Mouse (Mus musculus) kidney, adult 18-20 months (tissue): ENCODE measurements around the gene Egln2.
A peak's percentile ranks its signal among the peaks of the same experiment; 100 is the strongest.

ENCODE experiments used
- DNase-seq: peaks from one replicate; pipeline ENCODE4 v3.0.0; 2021

The Egln2 gene

DNA sequence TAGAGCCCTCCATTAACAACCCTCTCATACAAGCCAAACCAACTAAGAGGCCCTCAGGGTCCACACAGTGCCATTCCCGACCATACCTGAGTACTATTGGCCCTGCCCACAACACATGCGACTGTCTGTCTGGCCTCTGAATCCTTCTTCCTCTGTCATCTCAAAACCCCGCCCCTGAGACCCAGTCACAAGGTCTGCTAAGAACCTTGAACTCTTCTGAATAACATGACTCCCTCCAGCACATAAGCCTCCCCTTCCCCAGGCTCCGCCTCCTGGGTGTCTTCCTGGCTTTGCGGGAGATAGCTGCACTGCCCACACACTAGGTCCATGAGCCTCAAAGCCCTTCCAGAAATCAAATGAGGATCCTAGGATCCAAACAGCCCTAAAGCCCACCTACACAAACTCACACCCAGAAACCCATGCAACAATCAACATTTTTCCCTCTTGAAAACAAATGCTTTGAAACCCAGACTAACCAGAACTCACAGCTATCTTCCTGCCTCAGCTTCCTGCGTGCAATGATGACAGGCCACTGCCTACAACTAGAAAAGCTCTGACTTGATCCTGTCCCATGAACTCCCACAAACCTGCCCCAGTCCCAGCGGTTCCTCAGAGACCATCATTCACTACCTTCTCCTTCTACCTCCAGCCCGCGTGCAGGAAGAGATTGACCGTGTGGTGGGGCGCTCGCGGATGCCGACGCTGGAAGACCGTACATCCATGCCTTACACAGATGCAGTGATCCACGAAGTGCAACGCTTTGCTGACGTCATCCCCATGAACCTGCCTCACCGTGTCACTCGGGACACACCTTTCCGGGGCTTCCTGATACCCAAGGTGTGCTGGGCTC is 35.9 kb downstream of the Egln2 start:
- DNase-seq, result peak; percentile 40

DNA sequence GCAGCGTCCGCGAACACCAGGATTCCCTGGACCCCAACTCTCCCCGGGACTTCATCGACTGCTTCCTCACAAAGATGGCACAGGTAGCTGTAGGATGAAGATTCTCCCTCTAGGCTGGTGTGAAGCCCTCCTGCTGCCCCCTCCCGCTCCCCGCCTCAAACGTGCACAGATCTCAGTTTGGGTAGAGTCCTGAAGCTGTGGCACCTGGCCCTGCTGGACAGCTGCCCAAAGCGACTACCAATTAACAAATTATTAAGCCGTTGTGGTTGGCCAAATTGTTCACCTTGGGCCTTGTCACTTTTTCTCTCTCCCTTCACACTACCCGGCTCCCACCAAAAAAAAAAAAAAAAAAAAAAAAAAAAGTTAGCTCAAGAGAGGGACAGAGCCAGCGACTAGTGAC is 36.8 kb downstream of the Egln2 start:
- DNase-seq, result peak; percentile 40

DNA sequence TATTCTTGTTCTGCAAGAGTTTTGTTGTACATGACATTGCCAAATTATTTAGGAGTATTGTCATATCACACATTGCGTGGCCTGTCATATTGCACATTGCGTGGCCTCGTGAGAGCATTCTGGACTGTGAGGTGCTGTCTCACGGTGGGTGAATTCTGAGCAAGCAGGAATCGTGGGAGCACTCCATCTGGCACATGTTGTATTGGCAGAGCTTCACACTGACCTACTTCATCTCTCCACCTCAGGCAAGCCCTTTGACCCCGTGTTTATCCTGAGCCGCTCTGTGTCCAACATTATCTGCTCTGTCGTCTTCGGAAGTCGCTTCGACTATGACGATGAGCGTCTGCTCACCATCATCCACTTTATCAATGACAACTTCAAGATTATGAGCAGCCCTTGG is 37.7 kb downstream of the Egln2 start:
- no peak for DNase-seq

DNA sequence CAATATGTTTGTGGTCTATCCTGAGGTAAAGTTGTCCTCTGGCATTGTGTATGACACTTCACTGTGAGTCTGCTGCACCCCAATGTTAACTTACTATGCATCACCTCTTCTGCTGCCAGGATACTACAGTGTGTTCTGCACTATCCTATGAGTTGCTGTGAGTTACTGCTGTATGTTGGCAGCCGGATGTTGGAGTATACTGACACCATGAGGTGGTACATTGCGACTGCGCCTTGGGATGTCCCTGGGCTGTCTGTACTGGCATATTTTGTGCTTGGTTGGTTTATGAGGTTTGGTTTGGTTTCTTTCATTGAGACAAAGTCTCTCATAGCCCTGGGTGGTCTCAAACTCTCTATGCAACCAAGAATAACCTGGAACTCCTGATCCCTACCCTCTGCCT is 38.4 kb downstream of the Egln2 start:
- peak; percentile 45 for DNase-seq

DNA sequence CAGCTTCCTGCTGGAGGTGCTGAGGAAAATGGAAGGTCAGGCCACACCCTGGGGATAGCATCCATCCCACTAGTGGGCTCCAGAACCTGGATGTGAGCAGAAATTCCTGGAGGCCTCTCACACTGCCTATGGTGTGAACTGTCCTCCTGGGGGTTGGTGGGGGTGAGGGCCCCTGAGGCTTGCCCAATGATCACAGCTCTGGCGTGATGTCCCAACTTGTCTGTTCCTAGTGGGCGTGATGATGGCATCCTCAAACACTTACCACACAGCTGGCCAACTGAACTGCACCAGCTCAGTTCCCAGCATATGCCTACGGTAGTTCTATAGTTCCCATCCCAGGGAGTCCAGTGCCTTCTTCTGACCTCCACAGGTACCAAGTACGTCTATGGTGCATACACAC is 41.6 kb downstream of the Egln2 start:
- no peak for DNase-seq

DNA sequence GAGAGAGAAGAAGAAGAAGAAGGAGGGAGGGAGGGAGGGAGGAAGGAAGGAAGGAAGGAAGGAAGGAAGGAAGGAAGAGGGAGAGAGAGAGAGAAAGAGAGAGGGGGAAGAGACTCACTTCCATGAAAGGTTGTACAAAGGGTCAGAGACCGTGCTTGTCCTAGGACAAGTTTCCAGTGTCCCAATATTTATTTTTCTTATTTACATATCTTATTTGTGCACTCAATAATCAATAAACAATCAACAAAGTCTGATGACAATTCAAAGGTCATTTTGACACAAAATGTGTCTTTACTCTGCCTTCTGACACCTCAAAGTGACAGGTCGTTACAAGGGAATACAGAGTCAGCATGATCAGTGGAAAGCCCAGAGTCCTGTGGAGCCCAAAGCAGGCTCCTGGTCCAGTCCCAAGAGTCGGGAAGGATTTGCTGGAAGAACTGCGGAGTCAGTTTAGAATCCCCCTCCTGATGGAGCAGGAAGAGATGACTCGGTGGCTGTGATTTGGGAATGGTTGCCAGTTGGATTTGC is 42.2 kb downstream of the Egln2 start:
- no peak for DNase-seq

DNA sequence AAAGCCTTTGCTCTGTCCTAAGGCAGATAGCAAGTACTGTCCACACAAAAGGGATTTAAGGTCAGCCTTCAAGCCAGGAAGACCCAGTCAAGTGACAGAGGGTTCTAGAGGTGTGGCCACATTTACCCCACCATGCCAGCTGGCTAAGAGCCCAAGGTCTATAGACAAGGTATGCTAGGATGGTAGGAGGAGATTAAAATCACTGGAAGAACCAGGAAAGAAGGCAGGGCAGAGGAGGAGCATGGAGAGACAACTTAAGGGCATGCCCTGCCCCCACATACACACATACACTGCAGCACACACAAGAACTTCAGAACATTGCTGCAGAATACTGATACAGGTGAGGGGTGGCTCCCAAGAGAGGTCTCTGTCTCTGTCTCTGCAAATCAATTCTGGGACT is 46.9 kb downstream of the Egln2 start, which contains the start of gene Cyp2f2:
Cyp2f2 (plus strand) TSS at position 234 of the 400 bp plus-strand sequence.
- no peak for DNase-seq

DNA sequence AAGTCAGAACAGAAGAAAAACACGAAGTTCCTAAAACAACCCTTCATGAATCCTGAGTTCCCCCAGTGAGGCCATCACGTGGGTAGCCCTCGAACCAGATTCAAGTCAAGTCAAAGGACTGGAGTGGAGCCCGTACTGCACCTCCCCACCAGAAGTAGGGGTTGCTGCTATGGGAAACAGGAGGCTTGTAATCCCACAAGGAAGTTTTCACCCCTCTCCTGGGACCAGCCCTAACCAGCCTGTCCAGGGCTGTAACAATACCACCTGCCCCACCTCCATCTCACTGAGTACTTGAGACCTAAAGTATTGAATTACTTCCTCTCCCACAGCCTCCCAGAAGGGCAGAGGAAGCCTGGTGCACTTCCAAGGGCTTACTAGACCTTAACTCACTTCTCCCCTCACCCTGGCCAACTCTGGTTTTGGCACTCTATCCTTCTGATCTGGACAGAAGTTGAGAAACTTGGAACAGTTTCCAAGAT is 48.5 kb downstream of the Egln2 start:
- no peak for DNase-seq

DNA sequence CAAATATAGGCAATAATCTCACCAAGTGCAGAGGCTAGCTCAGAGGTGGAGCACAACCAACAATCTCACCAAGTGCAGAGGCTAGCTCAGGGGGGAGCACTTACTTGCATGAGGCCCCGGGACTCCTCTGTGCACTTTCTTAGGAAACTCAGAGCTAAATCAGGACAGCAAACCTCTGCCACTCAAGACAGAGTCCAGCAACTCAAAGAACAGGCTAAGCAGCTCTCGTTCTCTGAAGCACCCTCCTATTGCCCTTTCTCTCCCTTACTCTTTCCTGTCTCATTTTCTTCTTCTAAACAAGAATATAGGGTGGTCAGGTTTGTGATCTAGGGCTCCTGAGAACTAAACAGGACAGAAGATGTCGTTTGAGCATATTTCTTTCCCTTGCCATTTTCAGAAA is 54.6 kb downstream of the Egln2 start:
- no peak for DNase-seq

DNA sequence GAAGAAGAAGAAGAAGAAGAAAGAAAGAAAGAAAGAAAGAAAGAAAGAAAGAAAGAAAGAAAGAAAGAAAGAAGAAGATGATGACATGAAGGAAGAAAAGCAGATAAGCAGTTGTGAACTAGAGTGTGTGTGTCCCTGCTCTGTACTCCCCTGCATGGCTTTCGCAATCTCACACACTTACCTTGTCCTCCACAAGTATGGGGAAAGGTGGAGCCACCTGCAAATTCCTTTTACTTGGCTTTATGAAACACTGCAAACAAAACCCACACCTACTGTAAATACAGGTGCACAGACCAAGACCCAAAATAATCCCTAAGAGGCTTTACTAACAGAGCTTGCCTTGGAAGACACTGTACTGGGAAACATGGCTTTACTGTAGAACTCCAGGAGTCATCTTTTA is 55.6 kb downstream of the Egln2 start:
- no peak for DNase-seq

DNA sequence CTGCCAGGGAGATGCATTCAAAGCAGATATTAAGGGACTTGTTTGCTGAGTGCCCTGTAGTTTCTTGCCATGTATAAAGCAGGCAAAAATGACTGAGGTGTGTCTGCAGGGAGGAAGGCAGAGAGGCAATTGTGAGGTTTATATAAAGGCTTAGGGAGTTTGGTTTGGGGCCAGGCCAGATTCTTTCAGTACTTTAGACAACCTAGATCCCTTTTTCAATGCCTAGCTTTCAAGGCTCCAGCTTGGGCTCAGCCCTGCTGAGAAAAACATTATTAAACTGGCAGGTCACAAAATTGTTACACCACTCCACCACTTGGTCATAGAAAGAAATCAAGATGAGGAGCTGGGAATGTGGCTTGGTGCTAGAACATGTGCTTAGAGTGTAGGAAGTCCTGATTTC is 56.3 kb downstream of the Egln2 start:
- DNase-seq, result no peak
